Mouse (Mus musculus): Measurements from ENCODE around the gene Uaca. TPM values are rescaled to one million over a fixed set of nuclear protein-coding genes. Genes with fewer than 3 reads are reported as not detected.

Uaca gene
- total RNA-seq, 2 experiments from 2014 or later: 8.6 to 8.9 TPM

DNA sequence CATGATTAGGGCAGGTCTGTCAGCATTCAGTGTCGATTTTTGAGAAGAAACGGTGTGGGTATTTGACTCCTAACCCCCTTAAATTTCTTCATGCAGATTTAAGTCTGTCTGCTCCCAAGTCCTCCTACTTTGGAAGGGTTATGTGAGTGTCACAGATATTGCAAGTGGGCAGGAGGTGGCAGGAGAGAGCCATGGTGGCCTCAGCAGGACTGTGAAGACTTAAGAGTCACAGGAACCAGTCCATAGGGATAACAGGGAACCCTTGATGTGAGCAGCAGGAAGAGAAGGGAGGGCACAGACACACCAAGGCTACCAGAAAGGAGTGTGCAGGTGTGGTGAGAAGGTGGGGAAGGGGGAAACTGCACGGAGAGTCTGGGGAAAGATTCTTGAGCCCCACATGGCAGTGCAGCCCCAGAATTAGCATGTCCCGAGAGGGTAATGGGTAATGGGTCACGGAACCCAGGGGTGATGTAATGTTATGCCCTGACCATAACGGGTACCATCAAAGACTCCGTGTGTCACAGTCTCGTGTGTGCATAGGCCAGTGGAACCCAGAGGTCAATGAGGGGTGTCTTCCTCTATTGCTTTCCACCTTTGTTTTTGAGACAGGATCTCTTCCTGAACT is 101.3 kb downstream of the Uaca start:
- peak; percentile 39 to 53 for DNase-seq (ENCODE audit: extremely low spot score in 1 of 2, low spot score in 2 of 2)
- intact Hi-C loops (cut with DNase I): loop anchor here (2.0 kb wide), 1 partner anchor 1003 kb away; no protein-coding TSS in a partner anchor
- Histone ChIP-seq H3K4me3 (no peak overlapping the region), H3K27ac (no peak overlapping the region)
- TF ChIP-seq CTCF (IDR thresholded peaks at IDR 0.05): peak; percentile 70

GRCm38 (mm10) chr9:60898291-60899020 is 104.1 kb downstream of the Uaca start:
- no peak overlapping the region for H3K27ac ChIP-seq
- no peak for TF ChIP-seq CTCF (IDR thresholded peaks at IDR 0.05)
- DNase-seq (ENCODE audit: extremely low spot score in 1 of 2, low spot score in 2 of 2): no peak
- no peak overlapping the region for H3K4me3 ChIP-seq
- intact Hi-C loops (cut with DNase I): no loop called here

GRCm38 (mm10) chr9:60899201-60899600 is 104.9 kb downstream of the Uaca start:
- H3K27ac ChIP-seq: no peak overlapping the region
- TF ChIP-seq CTCF (IDR thresholded peaks at IDR 0.05): no peak
- DNase-seq (ENCODE audit: extremely low spot score in 1 of 2, low spot score in 2 of 2): no peak
- H3K4me3 ChIP-seq: no peak overlapping the region
- intact Hi-C loops (cut with DNase I): no loop called here

GRCm38 (mm10) chr9:60899797-60900459 is 105.6 kb downstream of the Uaca start:
- intact Hi-C loops (cut with DNase I): no loop called here
- TF ChIP-seq CTCF (IDR thresholded peaks at IDR 0.05): no peak
- DNase-seq (ENCODE audit: extremely low spot score in 1 of 2, low spot score in 2 of 2): no peak
- no peak overlapping the region for H3K27ac ChIP-seq
- H3K4me3 ChIP-seq: no peak overlapping the region

GRCm38 (mm10) chr9:60912266-60912665 is 117.9 kb downstream of the Uaca start:
- no peak overlapping the region for H3K27ac ChIP-seq
- intact Hi-C loops (cut with DNase I): no loop called here
- no peak overlapping the region for H3K4me3 ChIP-seq
- DNase-seq (ENCODE audit: extremely low spot score in 1 of 2, low spot score in 2 of 2): no peak
- no peak for TF ChIP-seq CTCF (IDR thresholded peaks at IDR 0.05)

DNA sequence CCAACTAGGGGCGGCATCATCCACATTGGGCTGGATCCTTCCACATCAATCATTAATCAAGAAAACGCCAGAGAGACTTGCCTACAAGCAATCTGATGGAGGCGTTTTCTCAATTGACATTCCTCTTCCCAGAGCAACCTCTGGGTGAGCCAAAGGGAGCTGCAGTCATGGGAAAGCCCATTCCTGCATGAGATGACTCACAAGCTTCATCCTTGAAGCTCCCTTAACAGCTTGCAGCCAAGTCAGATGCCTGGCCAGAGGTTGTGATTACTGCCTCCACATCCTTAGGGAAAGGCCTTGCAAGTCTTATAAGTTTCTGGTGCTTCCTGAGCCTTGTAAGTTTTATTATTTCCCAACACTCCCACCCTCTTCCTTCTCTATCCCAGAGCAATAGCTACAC is 119.3 kb downstream of the Uaca start:
- H3K4me3 ChIP-seq: no peak overlapping the region
- no peak overlapping the region for H3K27ac ChIP-seq
- no peak for TF ChIP-seq CTCF (IDR thresholded peaks at IDR 0.05)
- DNase-seq (ENCODE audit: extremely low spot score in 1 of 2, low spot score in 2 of 2): no peak
- intact Hi-C loops (cut with DNase I): no loop called here

DNA sequence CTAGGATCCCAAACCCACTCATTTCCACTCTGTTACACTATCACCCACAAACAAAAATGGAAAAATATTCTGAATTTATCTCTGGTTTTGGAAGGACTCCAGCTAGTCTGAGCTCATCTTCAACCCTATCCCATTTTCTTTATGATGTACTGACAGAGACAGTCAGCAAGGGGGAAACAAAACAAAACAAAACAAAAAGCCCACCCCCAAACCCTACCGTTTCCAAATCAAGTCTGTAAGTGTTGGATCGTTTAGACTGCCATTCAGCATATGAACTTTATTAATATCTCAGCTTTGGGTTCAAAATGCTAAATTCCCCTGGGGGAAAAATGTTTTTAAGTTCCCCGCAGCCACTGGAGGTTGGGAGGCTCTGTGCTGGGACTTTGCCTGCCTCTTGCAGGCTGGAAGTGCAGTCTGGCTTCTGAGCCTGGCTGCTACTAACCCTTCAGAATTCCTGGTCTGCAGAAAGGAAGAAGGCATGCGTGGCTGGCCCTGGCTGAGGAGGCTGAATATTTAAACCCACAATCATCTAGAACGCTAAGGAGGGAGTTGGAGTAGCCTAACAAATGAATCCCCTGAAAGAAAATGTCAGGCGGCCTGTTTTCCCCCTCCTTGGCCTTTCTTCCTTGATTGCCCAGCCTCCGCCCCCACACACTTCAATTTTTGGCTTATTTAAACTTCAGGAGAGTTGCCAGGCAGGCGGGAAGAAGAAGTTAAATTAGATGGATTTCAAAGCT is 125.8 kb downstream of the Uaca start:
- TF ChIP-seq CTCF (IDR thresholded peaks at IDR 0.05): no peak
- Histone ChIP-seq H3K27ac (no peak overlapping the region), H3K4me3 (no peak overlapping the region)
- intact Hi-C loops (cut with DNase I): no loop called here
- DNase-seq (ENCODE audit: extremely low spot score in 1 of 2, low spot score in 2 of 2): no peak

- TF ChIP-seq CTCF (IDR thresholded peaks at IDR 0.05): no peak
- no peak overlapping the region for H3K4me3 ChIP-seq
- DNase-seq (ENCODE audit: extremely low spot score in 1 of 2, low spot score in 2 of 2): no peak
- intact Hi-C loops (cut with DNase I): no loop called here
- no peak overlapping the region for H3K27ac ChIP-seq
Measured at GRCm38 (mm10) chr9:60920673-60921062, 126.3 kb downstream of the Uaca start.

GRCm38 (mm10) chr9:60921287-60921686 is 126.9 kb downstream of the Uaca start:
- Histone ChIP-seq H3K27ac (no peak overlapping the region), H3K4me3 (no peak overlapping the region)
- intact Hi-C loops (cut with DNase I): no loop called here
- no peak for TF ChIP-seq CTCF (IDR thresholded peaks at IDR 0.05)
- no peak for DNase-seq (ENCODE audit: extremely low spot score in 1 of 2, low spot score in 2 of 2)

- Histone ChIP-seq H3K4me3 (no peak overlapping the region), H3K27ac (no peak overlapping the region)
- intact Hi-C loops (cut with DNase I): no loop called here
- TF ChIP-seq CTCF (IDR thresholded peaks at IDR 0.05): no peak
- DNase-seq (ENCODE audit: extremely low spot score in 1 of 2, low spot score in 2 of 2): no peak
Measured at GRCm38 (mm10) chr9:60921831-60922230, 127.5 kb downstream of the Uaca start.

DNA sequence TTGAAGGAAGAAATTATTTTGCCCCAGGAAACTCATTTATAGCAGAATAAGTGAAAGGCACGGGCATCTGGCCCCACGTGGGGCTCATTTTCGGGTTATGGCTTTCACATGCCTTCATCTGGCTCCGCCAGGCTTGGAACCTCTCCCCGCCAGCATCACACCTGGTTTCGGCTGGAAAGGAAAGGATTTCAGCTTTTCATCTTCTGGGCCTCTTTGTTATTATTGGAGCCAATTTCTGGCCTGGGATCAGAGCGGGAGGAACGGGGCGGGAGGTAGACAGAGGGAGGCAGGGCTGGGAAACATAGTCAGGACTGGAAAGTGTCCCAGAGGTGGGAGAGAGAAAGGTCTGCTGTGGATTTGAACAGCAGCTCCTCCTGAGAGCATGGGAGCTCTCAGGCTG is 132.0 kb downstream of the Uaca start:
- Histone ChIP-seq H3K4me3 (no peak overlapping the region), H3K27ac (no peak overlapping the region)
- intact Hi-C loops (cut with DNase I): no loop called here
- no peak for DNase-seq (ENCODE audit: extremely low spot score in 1 of 2, low spot score in 2 of 2)
- no peak for TF ChIP-seq CTCF (IDR thresholded peaks at IDR 0.05)
